In genomic region chr13:98771484-98771883, GRCm38 (mm10) we compare ENCODE assay signal across 27 mouse cellular contexts.
"Had no signal": no experiment of that assay in that cellular context is flagged by ENCODE, and none has a peak within 500 bp of the region (broad histone marks: within the 10 kb centered on the region; RNA-seq: fewer than 3 reads in every experiment).

No protein-coding gene starts in this region.

- H3K27me3 ChIP-seq: embryonic facial prominence, embryonic 12.5 days; embryonic facial prominence, embryonic 13.5 days; embryonic facial prominence, embryonic 15.5 days; forebrain, embryonic 12.5 days; forebrain, embryonic 13.5 days; forebrain, embryonic 15.5 days had no signal

- H3K9me3 ChIP-seq: embryonic facial prominence, embryonic 10.5 days; embryonic facial prominence, embryonic 12.5 days; embryonic facial prominence, embryonic 13.5 days; embryonic facial prominence, embryonic 15.5 days; forebrain, embryonic 10.5 days; forebrain, embryonic 12.5 days; forebrain, embryonic 13.5 days; forebrain, embryonic 15.5 days had no signal

- H3K4me1 ChIP-seq: embryonic facial prominence, embryonic 10.5 days; embryonic facial prominence, embryonic 12.5 days; embryonic facial prominence, embryonic 13.5 days; forebrain, embryonic 10.5 days; forebrain, embryonic 12.5 days had no signal

- DNase-seq: cerebellum, adult 9-10 months; cerebellum, adult 9-11 months; cerebellum, postnatal 10 days; cerebellum, postnatal 14 days; cerebellum, postnatal 25 days; cerebellum, postnatal 36 days; embryo, embryonic 11 days; forebrain, postnatal 0 days; gastrocnemius, adult 2 months; gastrocnemius, postnatal 10 days; gastrocnemius, postnatal 14 days; gastrocnemius, postnatal 25 days; gastrocnemius, postnatal 36 days; heart, adult 11 months; heart, adult 18-20 months; heart, adult 2 months had no signal

- H3K4me3 ChIP-seq: embryonic facial prominence, embryonic 10.5 days; embryonic facial prominence, embryonic 12.5 days; embryonic facial prominence, embryonic 13.5 days; embryonic facial prominence, embryonic 15.5 days; erythroblast, embryonic 14.5 days; forebrain, embryonic 10.5 days; forebrain, embryonic 12.5 days; forebrain, embryonic 13.5 days; forebrain, embryonic 15.5 days; gastrocnemius, adult 2 months; heart, adult 2 months had no signal

- H3K4me2 ChIP-seq: embryonic facial prominence, embryonic 12.5 days; embryonic facial prominence, embryonic 13.5 days; embryonic facial prominence, embryonic 15.5 days; forebrain, embryonic 12.5 days; forebrain, embryonic 13.5 days; forebrain, embryonic 15.5 days had no signal

- H3K27ac ChIP-seq: embryonic facial prominence, embryonic 10.5 days; embryonic facial prominence, embryonic 12.5 days; embryonic facial prominence, embryonic 13.5 days; embryonic facial prominence, embryonic 15.5 days; forebrain, embryonic 10.5 days; forebrain, embryonic 12.5 days; forebrain, embryonic 13.5 days; forebrain, embryonic 15.5 days; gastrocnemius, adult 2 months; heart, adult 2 months had no signal

- H3K9ac ChIP-seq: embryonic facial prominence, embryonic 12.5 days; embryonic facial prominence, embryonic 13.5 days; embryonic facial prominence, embryonic 15.5 days; forebrain, embryonic 12.5 days; forebrain, embryonic 13.5 days; forebrain, embryonic 15.5 days; forebrain, postnatal 0 days had no signal

- ATAC-seq: forebrain, embryonic 13.5 days; forebrain, embryonic 14.5 days; forebrain, embryonic 15.5 days; forebrain, embryonic 16.5 days; forebrain, postnatal 0 days had no signal
